Mouse (Mus musculus) embryonic fibroblast, embryonic 13.5 days (primary cell): ENCODE data around the gene Adam17.

Experiments used
- CTCF ChIP-seq: IDR thresholded peaks from 2 replicates; pipeline ENCODE4 v1.5.1; 2011; ENCODE audit warnings: mild to moderate bottlenecking, control low read depth, low read length, moderate library complexity, borderline replicate concordance; ENCODE audit not compliant: insufficient read depth
- POLR2A ChIP-seq: IDR thresholded peaks from 2 replicates; pipeline ENCODE4 v1.6.1; 2011; ENCODE audit warnings: low read depth, mild to moderate bottlenecking, control low read depth, low read length, moderate library complexity

DNA sequence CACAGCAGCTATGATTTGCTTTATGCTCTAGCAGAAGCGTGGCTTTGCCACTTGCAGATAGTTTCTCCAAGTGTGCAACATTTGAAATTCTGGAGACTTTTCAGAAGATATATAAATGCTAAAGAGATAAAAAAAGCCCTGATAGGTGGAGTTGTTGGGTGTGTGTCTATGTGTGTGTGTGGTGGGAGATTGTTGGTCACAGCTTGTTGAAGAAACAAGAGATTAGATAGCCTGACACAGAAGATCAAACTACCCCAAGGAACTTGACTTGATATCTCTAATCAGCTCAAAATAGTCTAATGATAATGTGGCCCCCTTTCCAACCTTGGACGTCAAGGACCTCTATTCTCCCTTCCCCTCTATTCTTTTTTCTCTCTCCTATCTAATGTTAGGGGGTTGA is 37.2 kb upstream of the Adam17 start:
- TF ChIP-seq CTCF (no peak), POLR2A (no peak)
